Mouse (Mus musculus): Measurements from ENCODE around the gene Klc1. TPM values are rescaled to one million over a fixed set of nuclear protein-coding genes. Genes with fewer than 3 reads are reported as not detected.

Gene Klc1
- 72.8 TPM for total RNA-seq (2023)

DNA sequence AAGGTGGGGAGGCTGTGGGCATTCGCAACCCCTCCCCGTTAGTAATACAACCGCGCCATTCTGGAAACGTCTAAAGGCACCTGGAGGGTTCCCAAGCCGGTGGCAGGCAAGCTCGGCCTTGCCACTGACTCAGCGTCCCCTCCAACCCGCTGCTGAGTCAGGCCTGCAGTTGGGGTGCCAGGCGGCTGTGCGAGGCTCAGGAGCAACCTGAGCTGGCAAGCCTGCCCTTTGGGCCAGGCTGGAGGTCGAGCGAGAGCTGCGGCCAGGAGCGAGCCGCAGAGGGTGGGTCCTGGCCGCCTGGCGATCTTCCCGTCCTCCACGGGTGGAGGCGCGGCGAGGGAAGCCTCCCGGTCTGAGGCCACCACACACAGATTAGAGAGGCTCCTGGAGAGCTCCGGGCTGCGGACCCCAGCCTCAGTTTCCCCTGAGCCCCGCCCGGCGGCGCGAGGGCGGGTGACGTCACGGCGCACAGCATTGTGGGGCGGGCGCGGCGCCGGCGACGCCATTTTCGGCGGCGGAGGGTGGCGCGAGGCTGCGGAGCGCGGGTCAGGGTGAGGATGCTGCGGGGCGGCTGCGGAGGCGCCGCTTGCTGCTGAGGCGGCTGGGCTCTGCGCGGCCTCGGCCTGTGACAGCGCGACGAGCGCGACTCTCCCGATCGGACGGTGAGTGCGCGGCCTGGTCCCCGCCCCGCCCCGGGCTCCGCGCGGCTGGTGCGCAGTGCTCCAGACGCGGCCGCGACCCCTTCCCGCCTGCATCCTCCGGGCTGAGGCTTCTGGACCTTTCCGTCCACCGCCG lies at the start of gene Klc1:
Gene Klc1 (plus strand): TSS at position 469 of the 795 bp plus-strand sequence.

DNA sequence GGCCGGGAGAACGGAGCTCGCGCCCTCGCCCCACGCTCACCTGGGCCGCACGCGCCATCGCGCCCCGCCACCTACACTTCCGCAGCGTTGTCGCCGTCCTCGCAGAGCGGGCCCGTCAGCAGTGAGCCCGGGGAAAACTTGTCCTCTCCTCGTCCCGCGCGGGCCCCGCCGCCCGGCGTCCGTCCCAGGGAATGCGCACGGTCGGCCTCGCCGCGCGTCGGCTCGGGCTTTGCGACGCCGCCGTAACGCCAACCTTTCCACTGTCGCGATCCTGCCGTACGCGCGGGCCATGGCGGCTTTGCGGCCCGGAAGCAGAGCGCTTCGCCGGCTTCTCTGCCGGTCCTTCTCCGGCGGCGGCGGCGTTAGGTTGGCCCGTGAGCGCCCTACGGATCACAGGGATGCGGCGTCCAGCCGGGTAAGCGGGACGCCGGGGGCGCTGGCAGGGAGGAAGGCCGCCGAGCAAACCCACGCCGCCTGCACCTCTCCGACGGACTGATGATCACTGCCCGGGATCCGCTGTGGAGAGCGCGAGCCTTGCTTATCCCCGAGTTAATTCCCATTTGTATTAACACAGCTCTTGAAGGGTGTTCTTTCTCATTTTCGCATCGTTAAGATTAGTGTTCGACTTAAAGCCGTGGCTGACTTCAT lies 45.5 kb upstream of the Klc1 start, which contains the start of the genes Bag5 and Apopt1:
Gene Bag5 (minus strand): TSS at position 254 of the 648 bp plus-strand sequence.
Gene Apopt1 (plus strand): TSS at position 258 of the 648 bp plus-strand sequence.

DNA sequence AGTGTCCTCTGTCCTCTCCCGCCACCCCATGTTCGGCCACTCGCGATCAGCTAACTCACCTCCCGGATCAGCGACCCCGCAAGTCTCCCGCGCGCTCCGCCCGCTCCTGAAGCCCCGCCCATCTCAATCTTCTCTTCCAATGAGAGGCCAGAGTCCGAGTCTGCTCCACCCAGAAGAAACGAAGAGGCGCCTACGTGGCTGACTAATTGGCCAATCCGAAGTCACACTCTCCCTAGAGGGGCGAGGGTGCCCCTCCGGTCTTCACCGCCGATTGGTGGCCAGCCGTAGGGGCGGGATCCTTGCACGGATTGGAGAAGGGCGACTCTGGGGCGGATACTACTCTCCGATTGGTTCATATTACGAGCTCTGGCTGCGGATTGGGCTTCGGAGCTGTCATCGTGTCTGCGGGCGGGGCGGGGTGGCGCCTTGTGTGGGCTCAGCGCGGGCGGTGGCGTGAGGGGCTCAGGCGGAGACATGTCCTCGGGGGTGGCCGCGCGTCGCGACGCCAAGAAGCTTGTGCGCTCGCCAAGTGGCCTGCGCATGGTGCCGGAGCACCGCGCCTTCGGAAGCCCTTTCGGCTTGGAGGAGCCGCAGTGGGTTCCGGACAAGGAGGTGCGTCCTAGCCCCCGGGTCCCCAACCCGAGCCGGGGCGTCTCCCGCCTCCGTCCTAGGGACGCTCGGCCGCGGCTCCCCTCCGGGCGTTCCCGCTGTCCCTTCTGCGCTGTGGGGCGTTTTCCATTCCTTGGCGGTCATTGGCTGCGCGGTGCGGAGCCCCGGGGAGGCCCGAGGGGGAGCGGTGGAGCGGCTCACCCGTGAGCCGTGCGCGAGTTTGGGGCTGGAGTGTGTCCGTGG lies 55.3 kb downstream of the Klc1 start, which contains the start of the genes Xrcc3 and Zfyve21:
Gene Xrcc3 (minus strand): TSS at position 108 of the 852 bp plus-strand sequence.
Gene Zfyve21 (plus strand): TSS at position 405 of the 852 bp plus-strand sequence.

Other genes starting within 250 kb of the Klc1 start
- gene Eif5, start 220.8 kb upstream of the Klc1 start, total RNA-seq (2023), result 792 TPM
- 68.3 TPM for gene Mark3, start 184.3 kb upstream of the Klc1 start, total RNA-seq (2023)
- gene Ckb, start 86.5 kb upstream of the Klc1 start, total RNA-seq (2023), result 8.9 TPM
- gene Trmt61a, start 80.7 kb upstream of the Klc1 start, total RNA-seq (2023), result 16.2 TPM
- 32.0 TPM for gene Bag5, start 45.6 kb upstream of the Klc1 start, total RNA-seq (2023)
- gene Apopt1, start 45.6 kb upstream of the Klc1 start, total RNA-seq (2023), result 26.0 TPM
- gene Xrcc3, start 55.0 kb downstream of the Klc1 start, total RNA-seq (2023), result 3.0 TPM
- gene Zfyve21, start 55.3 kb downstream of the Klc1 start, total RNA-seq (2023), result 1.8 TPM
- gene Ppp1r13b, start 149.3 kb downstream of the Klc1 start, total RNA-seq (2023), result 58.8 TPM
- gene Atp5mpl, start 208.1 kb downstream of the Klc1 start, total RNA-seq (2023), result 200 TPM
- gene Tdrd9, start 212.7 kb downstream of the Klc1 start, total RNA-seq (2023), result not detected
- gene Rd3l, start 222.5 kb downstream of the Klc1 start, total RNA-seq (2023), result not detected

Data from CD4-positive naive resting alpha-beta T cell, adult 76 days (primary cell).